Mouse (Mus musculus): ENCODE results near the gene Strip2.

- TF ChIP-seq CTCF (IDR thresholded peaks at IDR 0.05; ENCODE audit: control insufficient read depth, insufficient read depth, low read length) (no peak), POLR2A (IDR thresholded peaks at IDR 0.05; ENCODE audit: borderline replicate concordance, control insufficient read depth, low read depth, low read length) (no peak)
Observed at GRCm38 (mm10) chr6:29896976-29897375, 19.8 kb upstream of the Strip2 start.

All from bone marrow, adult 2 months (tissue).